Mouse (Mus musculus): Measurements from ENCODE around the gene Agbl5. TPM values are rescaled to one million over a fixed set of nuclear protein-coding genes. Genes with fewer than 3 reads are reported as not detected.

The Agbl5 gene
- polyA plus RNA-seq, 1 experiment from 2014 or later, result 37.3 TPM

GRCm38 (mm10) chr5:30912156-30912555 is 23.7 kb downstream of the Agbl5 start:
- WGBS, result 68% methylated on average over 5 of the region's 5 CpGs
- no peak for DNase-seq (ENCODE audit: low spot score)
- 0 out of 2 replicates have a peak overlapping the region, but pooled peaks have one; percentile 42 for H3K27ac ChIP-seq (ENCODE audit: low read depth, low read length)
- no peak overlapping the region for H3K9ac ChIP-seq (ENCODE audit: low read length)
- no peaks in the 10 kb centered on the region for H3K36me3 ChIP-seq (ENCODE audit: control insufficient read depth, insufficient read depth, low read length)
- no peak overlapping the region for H3K4me2 ChIP-seq (ENCODE audit: low read depth, low read length, severe bottlenecking)
- peaks cover 13% of the 10 kb centered on the region; the same call in 1 of the 2 replicates for H3K4me1 ChIP-seq (replicated peaks; ENCODE audit: control insufficient read depth, insufficient read depth, low read length)
- H3K27me3 ChIP-seq (ENCODE audit: control insufficient read depth, insufficient read depth, low read length), result 0 out of 2 replicates have a peak, but pooled peaks cover 2% of the 10 kb centered on the region
- no peaks in the 10 kb centered on the region for H3K9me3 ChIP-seq (ENCODE audit: control insufficient read depth, low read length)
- no peak overlapping the region for H3K4me3 ChIP-seq (ENCODE audit: low read depth, low read length)
- ATAC-seq (replicated peaks; ENCODE audit: low FRiP score), result no peak

DNA sequence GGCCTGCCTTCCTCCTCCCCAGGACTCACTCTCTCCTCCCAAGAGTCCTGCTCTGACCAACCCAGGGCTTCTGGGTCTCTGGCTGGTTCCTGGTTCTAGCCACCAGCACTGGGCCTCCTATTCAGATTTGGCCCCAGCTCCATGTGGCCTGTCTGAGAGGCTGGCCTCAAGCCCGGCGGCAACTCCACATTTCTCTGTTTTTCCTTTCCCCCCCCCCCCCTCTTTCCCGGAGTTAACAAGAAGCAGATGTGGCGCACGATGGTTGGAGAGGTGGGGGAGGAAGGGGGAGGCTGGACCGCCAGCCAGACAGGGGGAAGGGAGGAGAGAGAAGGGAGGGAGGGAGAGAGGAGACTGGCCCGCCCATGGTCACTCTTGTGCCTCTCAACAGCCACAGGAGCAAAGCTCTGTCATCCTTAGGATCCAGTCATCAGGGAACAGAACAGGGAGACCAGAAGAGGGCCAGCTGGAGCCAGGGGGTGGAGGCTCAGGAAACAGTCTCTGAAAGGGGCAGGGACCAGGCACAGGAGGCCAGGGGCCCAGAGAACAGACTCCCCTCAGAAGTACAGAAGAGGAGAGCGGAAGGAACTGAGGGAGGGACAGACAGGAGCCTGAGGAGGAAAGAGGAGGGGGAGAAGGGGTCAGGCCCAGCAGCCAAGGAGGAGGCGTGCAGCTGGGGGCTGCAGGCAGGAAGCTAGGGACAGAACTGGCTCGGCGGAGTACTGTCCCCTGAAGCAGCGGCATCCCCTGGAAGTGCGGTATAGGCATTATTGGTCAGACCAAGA is 24.8 kb downstream of the Agbl5 start, which contains the start of gene Emilin1:
Gene Emilin1, plus strand, starts transcription at position 343 of the 782 bp plus-strand sequence.
- peak; percentile 77 for DNase-seq (ENCODE audit: low spot score)
- H3K27me3 ChIP-seq (ENCODE audit: control insufficient read depth, insufficient read depth, low read length), result 0 out of 2 replicates have a peak, but pooled peaks cover 2% of the 10 kb centered on the region
- H3K9ac ChIP-seq (ENCODE audit: low read length), result peak within 1 kb of the TSS; percentile 21
- H3K4me2 ChIP-seq (ENCODE audit: low read depth, low read length, severe bottlenecking), result peak within 1 kb of the TSS; percentile 26; the same call in 1 of the 2 replicates
- H3K4me3 ChIP-seq (ENCODE audit: low read depth, low read length), result peak within 1 kb of the TSS; percentile 14
- H3K36me3 ChIP-seq (ENCODE audit: control insufficient read depth, insufficient read depth, low read length), result no peaks in the 10 kb centered on the region
- peak within 1 kb of the TSS; percentile 42 for H3K27ac ChIP-seq (ENCODE audit: low read depth, low read length)
- 37% methylated on average over 11 of the region's 13 CpGs for WGBS
- no peak for ATAC-seq (replicated peaks; ENCODE audit: low FRiP score)
- H3K4me1 ChIP-seq (replicated peaks; ENCODE audit: control insufficient read depth, insufficient read depth, low read length), result peaks cover 13% of the 10 kb centered on the region; the same call in 1 of the 2 replicates
- no peaks in the 10 kb centered on the region for H3K9me3 ChIP-seq (ENCODE audit: control insufficient read depth, low read length)

- H3K4me1 ChIP-seq (replicated peaks; ENCODE audit: control insufficient read depth, insufficient read depth, low read length), result peaks cover 13% of the 10 kb centered on the region; the same call in 1 of the 2 replicates
Observed at GRCm38 (mm10) chr5:30914101-30914635, 25.7 kb downstream of the Agbl5 start.

DNA sequence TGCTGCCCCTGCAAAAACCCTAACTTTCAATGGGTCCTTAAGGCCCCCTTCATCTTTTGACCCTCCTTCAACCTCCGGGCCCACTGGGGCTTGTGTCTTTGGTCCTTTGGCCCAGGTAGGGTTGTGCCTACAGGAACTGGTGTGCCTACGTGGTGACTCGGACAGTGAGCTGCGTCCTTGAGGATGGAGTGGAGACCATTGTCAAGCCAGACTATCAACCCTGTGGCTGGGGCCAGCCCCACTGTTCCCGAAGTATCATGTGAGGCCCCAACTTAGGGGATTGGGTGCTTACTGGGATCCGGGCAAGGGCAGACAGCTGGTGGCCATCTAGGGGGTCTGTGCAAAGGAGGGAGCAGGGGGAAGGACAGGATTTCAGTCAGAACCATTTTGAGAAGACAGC is 26.4 kb downstream of the Agbl5 start:
- Histone ChIP-seq H3K9ac (ENCODE audit: low read length) (no peak overlapping the region), H3K4me3 (ENCODE audit: low read depth, low read length) (0 out of 2 replicates have a peak overlapping the region, but pooled peaks have one; percentile 14), H3K27me3 (ENCODE audit: control insufficient read depth, insufficient read depth, low read length) (no peaks in the 10 kb centered on the region), H3K36me3 (ENCODE audit: control insufficient read depth, insufficient read depth, low read length) (no peaks in the 10 kb centered on the region), H3K4me2 (ENCODE audit: low read depth, low read length, severe bottlenecking) (peak overlapping the region; percentile 26; the same call in 1 of the 2 replicates), H3K27ac (ENCODE audit: low read depth, low read length) (no peak overlapping the region), H3K4me1 (replicated peaks; ENCODE audit: control insufficient read depth, insufficient read depth, low read length) (peaks cover 13% of the 10 kb centered on the region; the same call in 1 of the 2 replicates), H3K9me3 (ENCODE audit: control insufficient read depth, low read length) (no peaks in the 10 kb centered on the region)
- ATAC-seq (replicated peaks; ENCODE audit: low FRiP score) (no peak), DNase-seq (ENCODE audit: low spot score) (no peak)
- whole genome bisulfite sequencing, result 68% methylated on average over 6 of the region's 6 CpGs

More at GRCm38 (mm10) chr5:30914101-30914635, 25.7 kb downstream of the Agbl5 start:
- ATAC-seq (replicated peaks; ENCODE audit: low FRiP score) (no peak), DNase-seq (ENCODE audit: low spot score) (no peak)
- Histone ChIP-seq H3K27ac (ENCODE audit: low read depth, low read length) (peak overlapping the region; percentile 42), H3K9ac (ENCODE audit: low read length) (no peak overlapping the region; the same call in 1 of the 2 replicates), H3K4me2 (ENCODE audit: low read depth, low read length, severe bottlenecking) (peak overlapping the region; percentile 26; the same call in 1 of the 2 replicates), H3K36me3 (ENCODE audit: control insufficient read depth, insufficient read depth, low read length) (no peaks in the 10 kb centered on the region), H3K9me3 (ENCODE audit: control insufficient read depth, low read length) (no peaks in the 10 kb centered on the region), H3K27me3 (ENCODE audit: control insufficient read depth, insufficient read depth, low read length) (no peaks in the 10 kb centered on the region), H3K4me3 (ENCODE audit: low read depth, low read length) (peak overlapping the region; percentile 14)
- WGBS, result 77% methylated on average over 7 of the region's 7 CpGs

- no peak for DNase-seq (ENCODE audit: low spot score)
- Histone ChIP-seq H3K27me3 (ENCODE audit: control insufficient read depth, insufficient read depth, low read length) (no peaks in the 10 kb centered on the region), H3K9ac (ENCODE audit: low read length) (peak overlapping the region; percentile 14; the same call in 1 of the 2 replicates), H3K4me2 (ENCODE audit: low read depth, low read length, severe bottlenecking) (peak overlapping the region; percentile 26; the same call in 1 of the 2 replicates), H3K4me3 (ENCODE audit: low read depth, low read length) (peak overlapping the region; percentile 4; the same call in 1 of the 2 replicates), H3K27ac (ENCODE audit: low read depth, low read length) (0 out of 2 replicates have a peak overlapping the region, but pooled peaks have one; percentile 8), H3K36me3 (ENCODE audit: control insufficient read depth, insufficient read depth, low read length) (no peaks in the 10 kb centered on the region), H3K4me1 (replicated peaks; ENCODE audit: control insufficient read depth, insufficient read depth, low read length) (peaks cover 13% of the 10 kb centered on the region; the same call in 1 of the 2 replicates), H3K9me3 (ENCODE audit: control insufficient read depth, low read length) (no peaks in the 10 kb centered on the region)
- ATAC-seq (replicated peaks; ENCODE audit: low FRiP score), result peak; percentile 42
- WGBS, result 67% methylated on average over 9 of the region's 9 CpGs
Observed at GRCm38 (mm10) chr5:30915456-30915855, 27.0 kb downstream of the Agbl5 start.

GRCm38 (mm10) chr5:30915974-30916433 is 27.5 kb downstream of the Agbl5 start:
- no peak overlapping the region; the same call in 1 of the 2 replicates for H3K4me3 ChIP-seq (ENCODE audit: low read depth, low read length)
- H3K27ac ChIP-seq (ENCODE audit: low read depth, low read length), result no peak overlapping the region
- H3K4me1 ChIP-seq (replicated peaks; ENCODE audit: control insufficient read depth, insufficient read depth, low read length), result peaks cover 16% of the 10 kb centered on the region; the same call in 1 of the 2 replicates
- H3K9me3 ChIP-seq (ENCODE audit: control insufficient read depth, low read length), result no peaks in the 10 kb centered on the region
- no peak overlapping the region for H3K9ac ChIP-seq (ENCODE audit: low read length)
- no peaks in the 10 kb centered on the region for H3K27me3 ChIP-seq (ENCODE audit: control insufficient read depth, insufficient read depth, low read length)
- H3K4me2 ChIP-seq (ENCODE audit: low read depth, low read length, severe bottlenecking), result peak overlapping the region; percentile 34; the same call in 1 of the 2 replicates
- no peaks in the 10 kb centered on the region for H3K36me3 ChIP-seq (ENCODE audit: control insufficient read depth, insufficient read depth, low read length)
- ATAC-seq (replicated peaks; ENCODE audit: low FRiP score) (peak; percentile 85), DNase-seq (ENCODE audit: low spot score) (peak; percentile 88)
- WGBS, result 7% methylated on average over 7 of the region's 7 CpGs

DNA sequence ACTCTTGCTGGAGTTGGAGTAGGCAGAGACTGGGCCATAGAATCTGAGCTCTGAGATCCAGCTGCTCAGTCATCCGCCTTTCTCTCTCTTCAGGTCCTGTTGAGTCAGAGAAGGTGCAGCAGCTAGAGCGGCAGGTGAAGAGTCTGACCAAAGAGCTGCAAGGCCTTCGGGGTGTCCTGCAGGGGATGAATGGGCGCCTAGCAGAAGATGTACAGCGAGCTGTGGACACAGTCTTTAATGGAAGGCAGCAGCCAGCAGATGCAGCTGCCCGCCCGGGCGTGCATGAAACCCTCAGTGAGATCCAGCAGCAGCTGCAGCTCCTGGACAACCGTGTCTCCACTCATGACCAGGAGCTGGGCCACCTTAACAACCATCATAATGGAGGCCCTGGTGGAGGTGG is 28.3 kb downstream of the Agbl5 start:
- no peaks in the 10 kb centered on the region for H3K27me3 ChIP-seq (ENCODE audit: control insufficient read depth, insufficient read depth, low read length)
- DNase-seq (ENCODE audit: low spot score) (no peak), ATAC-seq (replicated peaks; ENCODE audit: low FRiP score) (no peak)
- no peak overlapping the region for H3K4me2 ChIP-seq (ENCODE audit: low read depth, low read length, severe bottlenecking)
- no peaks in the 10 kb centered on the region for H3K36me3 ChIP-seq (ENCODE audit: control insufficient read depth, insufficient read depth, low read length)
- no peak overlapping the region for H3K9ac ChIP-seq (ENCODE audit: low read length)
- WGBS, result 90% methylated on average over 9 of the region's 9 CpGs
- no peaks in the 10 kb centered on the region for H3K9me3 ChIP-seq (ENCODE audit: control insufficient read depth, low read length)
- peaks cover 17% of the 10 kb centered on the region for H3K4me1 ChIP-seq (replicated peaks; ENCODE audit: control insufficient read depth, insufficient read depth, low read length)
- no peak overlapping the region for H3K27ac ChIP-seq (ENCODE audit: low read depth, low read length)
- no peak overlapping the region for H3K4me3 ChIP-seq (ENCODE audit: low read depth, low read length)

DNA sequence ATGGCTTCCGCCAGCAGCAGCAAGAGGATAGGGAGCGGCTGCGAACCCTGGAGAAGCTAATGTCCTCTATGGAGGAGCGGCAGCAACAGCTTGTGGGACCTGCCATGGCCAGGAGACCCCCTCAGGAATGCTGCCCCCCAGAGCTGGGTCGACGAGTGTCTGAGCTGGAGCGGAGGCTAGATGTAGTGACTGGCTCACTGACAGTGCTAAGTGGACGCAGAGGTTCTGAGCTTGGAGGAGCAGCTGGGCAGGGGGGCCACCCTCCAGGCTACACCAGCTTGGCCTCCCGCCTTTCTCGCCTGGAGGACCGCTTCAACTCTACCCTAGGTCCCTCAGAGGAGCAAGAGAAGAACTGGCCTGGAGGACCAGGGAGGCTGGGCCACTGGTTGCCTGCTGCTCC is 28.9 kb downstream of the Agbl5 start:
- no peaks in the 10 kb centered on the region for H3K27me3 ChIP-seq (ENCODE audit: control insufficient read depth, insufficient read depth, low read length)
- no peak for DNase-seq (ENCODE audit: low spot score)
- WGBS, result 94% methylated on average over 11 of the region's 11 CpGs
- no peak overlapping the region for H3K27ac ChIP-seq (ENCODE audit: low read depth, low read length)
- ATAC-seq (replicated peaks; ENCODE audit: low FRiP score), result no peak
- H3K36me3 ChIP-seq (ENCODE audit: control insufficient read depth, insufficient read depth, low read length), result no peaks in the 10 kb centered on the region
- H3K4me1 ChIP-seq (replicated peaks; ENCODE audit: control insufficient read depth, insufficient read depth, low read length), result peaks cover 19% of the 10 kb centered on the region
- H3K9ac ChIP-seq (ENCODE audit: low read length), result no peak overlapping the region
- H3K4me2 ChIP-seq (ENCODE audit: low read depth, low read length, severe bottlenecking), result no peak overlapping the region
- no peak overlapping the region for H3K4me3 ChIP-seq (ENCODE audit: low read depth, low read length)
- no peaks in the 10 kb centered on the region for H3K9me3 ChIP-seq (ENCODE audit: control insufficient read depth, low read length)
